Mouse (Mus musculus): Measurements from ENCODE around the gene Popdc3. TPM values are rescaled to one million over a fixed set of nuclear protein-coding genes. Genes with fewer than 3 reads are reported as not detected.

The Popdc3 gene
- polyA plus RNA-seq, 1 experiment from 2014 or later: 0.59 TPM

DNA sequence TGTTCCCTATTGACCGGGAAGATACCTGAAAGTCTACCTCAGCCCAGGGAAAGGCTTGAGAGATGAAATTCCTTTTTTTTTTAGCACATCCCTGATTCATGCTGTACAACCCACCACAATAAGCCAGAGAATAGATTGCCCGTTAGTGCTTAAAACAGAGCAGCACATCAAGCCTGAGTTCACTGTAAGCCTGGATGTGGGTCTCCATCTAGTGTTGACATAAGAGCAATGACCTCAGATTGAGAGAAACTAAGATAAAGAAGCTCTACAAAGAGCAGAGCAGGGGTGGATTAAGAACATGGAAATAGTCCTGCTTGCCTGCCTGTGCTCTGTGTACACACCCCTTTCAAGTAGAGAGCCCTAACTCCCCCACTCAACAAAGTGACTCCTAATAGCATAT, 7.6 kb downstream of the Popdc3 start:
- Histone ChIP-seq H3K4me2 (ENCODE audit: low read depth, low read length) (no peak overlapping the region), H3K36me3 (ENCODE audit: control insufficient read depth, insufficient read depth, low read length) (no peaks in the 10 kb centered on the region), H3K27ac (ENCODE audit: low read length) (no peak overlapping the region), H3K27me3 (replicated peaks; ENCODE audit: control insufficient read depth, insufficient read depth, low read length) (no peaks in the 10 kb centered on the region), H3K9ac (ENCODE audit: low read depth, low read length) (no peak overlapping the region), H3K9me3 (ENCODE audit: control insufficient read depth, low read length) (no peaks in the 10 kb centered on the region), H3K4me3 (ENCODE audit: low read length) (no peak overlapping the region), H3K4me1 (ENCODE audit: control insufficient read depth, insufficient read depth, low read length) (no peaks in the 10 kb centered on the region)
- no peak for ATAC-seq
- 84% methylated on average over 2 of the region's 2 CpGs for WGBS

DNA sequence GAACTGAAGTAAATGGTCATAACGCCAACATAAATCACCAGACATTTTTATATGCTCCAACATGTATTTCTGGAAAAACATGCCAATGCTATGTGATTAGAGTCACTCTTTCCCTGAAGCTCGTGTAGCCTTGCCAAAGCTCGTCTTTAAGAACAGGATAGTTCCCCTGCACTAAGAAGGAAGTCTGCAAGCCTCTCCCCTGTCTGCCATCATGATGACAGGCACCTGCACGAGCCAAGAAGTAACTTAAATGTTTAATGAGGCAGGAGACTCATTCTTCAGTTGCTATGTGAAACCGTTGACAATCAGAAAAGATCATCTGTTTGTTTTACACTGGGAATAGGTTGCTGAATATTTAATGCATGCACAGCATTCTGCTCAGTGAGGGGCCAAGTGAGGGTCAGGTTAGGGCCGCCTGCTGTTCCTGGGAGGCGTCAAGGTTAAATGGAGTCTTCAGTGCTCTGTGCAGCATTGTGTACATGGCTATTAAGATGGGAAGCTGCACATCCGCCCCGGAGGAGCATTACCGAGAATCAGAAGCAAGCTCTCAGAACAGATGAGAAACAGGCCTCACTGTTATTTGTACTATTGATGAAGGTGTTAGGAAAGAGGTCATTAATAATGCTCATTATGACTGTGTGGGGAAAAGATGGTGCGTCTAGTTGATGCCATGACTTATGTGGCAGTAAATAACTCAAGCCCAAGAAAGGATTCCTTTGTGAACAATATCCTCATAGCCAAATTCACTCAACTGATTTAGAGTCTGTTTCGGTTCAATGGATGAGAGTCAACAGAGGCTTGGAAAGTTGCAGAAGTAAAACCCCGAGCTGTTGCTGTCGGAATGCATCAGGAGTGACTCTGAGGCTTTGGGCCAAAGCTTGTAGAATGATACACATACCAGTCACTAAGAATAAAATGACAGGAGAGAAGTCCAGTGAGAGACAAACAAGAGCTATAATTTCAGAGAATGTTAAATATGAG, 15.7 kb downstream of the Popdc3 start:
- no peak for ATAC-seq
- Histone ChIP-seq H3K4me1 (ENCODE audit: control insufficient read depth, insufficient read depth, low read length) (no peaks in the 10 kb centered on the region), H3K27me3 (replicated peaks; ENCODE audit: control insufficient read depth, insufficient read depth, low read length) (no peaks in the 10 kb centered on the region), H3K9me3 (ENCODE audit: control insufficient read depth, low read length) (no peaks in the 10 kb centered on the region), H3K4me3 (ENCODE audit: low read length) (no peak overlapping the region), H3K9ac (ENCODE audit: low read depth, low read length) (no peak overlapping the region), H3K36me3 (ENCODE audit: control insufficient read depth, insufficient read depth, low read length) (no peaks in the 10 kb centered on the region), H3K4me2 (ENCODE audit: low read depth, low read length) (no peak overlapping the region), H3K27ac (ENCODE audit: low read length) (no peak overlapping the region)
- 38% methylated on average over 14 of the region's 14 CpGs for WGBS

GRCm38 (mm10) chr10:45194531-45194930, 16.6 kb downstream of the Popdc3 start:
- no peaks in the 10 kb centered on the region for H3K36me3 ChIP-seq (ENCODE audit: control insufficient read depth, insufficient read depth, low read length)
- no peaks in the 10 kb centered on the region for H3K27me3 ChIP-seq (replicated peaks; ENCODE audit: control insufficient read depth, insufficient read depth, low read length)
- no peak overlapping the region for H3K27ac ChIP-seq (ENCODE audit: low read length)
- ATAC-seq: no peak
- no peaks in the 10 kb centered on the region for H3K4me1 ChIP-seq (ENCODE audit: control insufficient read depth, insufficient read depth, low read length)
- no peaks in the 10 kb centered on the region for H3K9me3 ChIP-seq (ENCODE audit: control insufficient read depth, low read length)
- H3K4me2 ChIP-seq (ENCODE audit: low read depth, low read length): no peak overlapping the region
- H3K4me3 ChIP-seq (ENCODE audit: low read length): no peak overlapping the region
- WGBS: 86% methylated on average over 5 of the region's 5 CpGs
- H3K9ac ChIP-seq (ENCODE audit: low read depth, low read length): no peak overlapping the region

- Histone ChIP-seq H3K9me3 (ENCODE audit: control insufficient read depth, low read length) (no peaks in the 10 kb centered on the region), H3K9ac (ENCODE audit: low read depth, low read length) (no peak overlapping the region), H3K27ac (ENCODE audit: low read length) (no peak overlapping the region), H3K4me2 (ENCODE audit: low read depth, low read length) (no peak overlapping the region), H3K36me3 (ENCODE audit: control insufficient read depth, insufficient read depth, low read length) (no peaks in the 10 kb centered on the region), H3K4me1 (ENCODE audit: control insufficient read depth, insufficient read depth, low read length) (no peaks in the 10 kb centered on the region), H3K27me3 (replicated peaks; ENCODE audit: control insufficient read depth, insufficient read depth, low read length) (no peaks in the 10 kb centered on the region), H3K4me3 (ENCODE audit: low read length) (no peak overlapping the region)
- no peak for ATAC-seq
- 56% methylated on average over 1 of the region's 1 CpGs for WGBS
These were observed 26.7 kb downstream of the Popdc3 start for GRCm38 (mm10) chr10:45204582-45204981.

GRCm38 (mm10) chr10:45210201-45210600, 32.3 kb downstream of the Popdc3 start:
- Histone ChIP-seq H3K36me3 (ENCODE audit: control insufficient read depth, insufficient read depth, low read length) (no peaks in the 10 kb centered on the region), H3K27me3 (replicated peaks; ENCODE audit: control insufficient read depth, insufficient read depth, low read length) (no peaks in the 10 kb centered on the region), H3K27ac (ENCODE audit: low read length) (no peak overlapping the region), H3K4me2 (ENCODE audit: low read depth, low read length) (no peak overlapping the region), H3K9me3 (ENCODE audit: control insufficient read depth, low read length) (no peaks in the 10 kb centered on the region), H3K9ac (ENCODE audit: low read depth, low read length) (no peak overlapping the region), H3K4me3 (ENCODE audit: low read length) (no peak overlapping the region), H3K4me1 (ENCODE audit: control insufficient read depth, insufficient read depth, low read length) (no peaks in the 10 kb centered on the region)
- no peak for ATAC-seq

DNA sequence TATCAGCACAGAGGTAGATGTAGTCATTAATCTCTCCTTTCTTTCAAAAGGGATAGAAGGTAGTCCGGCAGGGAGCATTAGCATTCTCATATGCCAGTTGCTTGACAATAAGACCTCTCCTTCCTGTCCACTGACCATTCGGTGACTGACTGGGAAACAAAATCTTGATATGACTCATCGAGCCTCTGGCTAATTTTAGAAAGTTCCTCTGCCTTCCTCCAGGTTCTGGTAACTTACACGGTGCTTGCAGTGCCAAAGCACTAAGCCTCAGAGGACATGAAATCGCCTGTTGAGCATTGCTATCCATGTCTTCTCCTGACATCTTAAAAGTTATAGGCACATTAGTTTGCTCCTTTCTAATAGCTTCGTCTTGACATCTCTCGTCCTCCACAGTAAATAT, 38.8 kb downstream of the Popdc3 start:
- H3K9me3 ChIP-seq (ENCODE audit: control insufficient read depth, low read length): no peaks in the 10 kb centered on the region
- no peak for ATAC-seq
- no peaks in the 10 kb centered on the region for H3K27me3 ChIP-seq (replicated peaks; ENCODE audit: control insufficient read depth, insufficient read depth, low read length)
- no peak overlapping the region for H3K27ac ChIP-seq (ENCODE audit: low read length)
- no peaks in the 10 kb centered on the region for H3K36me3 ChIP-seq (ENCODE audit: control insufficient read depth, insufficient read depth, low read length)
- no peak overlapping the region for H3K9ac ChIP-seq (ENCODE audit: low read depth, low read length)
- H3K4me1 ChIP-seq (ENCODE audit: control insufficient read depth, insufficient read depth, low read length): no peaks in the 10 kb centered on the region
- no peak overlapping the region for H3K4me3 ChIP-seq (ENCODE audit: low read length)
- 79% methylated on average over 7 of the region's 7 CpGs for WGBS
- no peak overlapping the region for H3K4me2 ChIP-seq (ENCODE audit: low read depth, low read length)

- Histone ChIP-seq H3K9me3 (ENCODE audit: control insufficient read depth, low read length) (no peaks in the 10 kb centered on the region), H3K27me3 (replicated peaks; ENCODE audit: control insufficient read depth, insufficient read depth, low read length) (no peaks in the 10 kb centered on the region), H3K36me3 (ENCODE audit: control insufficient read depth, insufficient read depth, low read length) (no peaks in the 10 kb centered on the region), H3K9ac (ENCODE audit: low read depth, low read length) (no peak overlapping the region), H3K4me1 (ENCODE audit: control insufficient read depth, insufficient read depth, low read length) (no peaks in the 10 kb centered on the region; the same call in 1 of the 2 replicates), H3K4me3 (ENCODE audit: low read length) (no peak overlapping the region), H3K27ac (ENCODE audit: low read length) (no peak overlapping the region), H3K4me2 (ENCODE audit: low read depth, low read length) (no peak overlapping the region)
- WGBS: 21% methylated on average over 4 of the region's 4 CpGs
- ATAC-seq: no peak
These were observed 52.1 kb downstream of the Popdc3 start for GRCm38 (mm10) chr10:45229954-45230353.

- Histone ChIP-seq H3K27ac (ENCODE audit: low read length) (no peak overlapping the region), H3K4me2 (ENCODE audit: low read depth, low read length) (no peak overlapping the region), H3K4me3 (ENCODE audit: low read length) (no peak overlapping the region), H3K36me3 (ENCODE audit: control insufficient read depth, insufficient read depth, low read length) (no peaks in the 10 kb centered on the region), H3K4me1 (ENCODE audit: control insufficient read depth, insufficient read depth, low read length) (no peaks in the 10 kb centered on the region; the same call in 1 of the 2 replicates), H3K27me3 (replicated peaks; ENCODE audit: control insufficient read depth, insufficient read depth, low read length) (no peaks in the 10 kb centered on the region), H3K9ac (ENCODE audit: low read depth, low read length) (no peak overlapping the region), H3K9me3 (ENCODE audit: control insufficient read depth, low read length) (no peaks in the 10 kb centered on the region)
- ATAC-seq: no peak
- WGBS: 81% methylated on average over 6 of the region's 6 CpGs
These were observed 55.5 kb downstream of the Popdc3 start for GRCm38 (mm10) chr10:45233351-45233750.

- no peak overlapping the region for H3K9ac ChIP-seq (ENCODE audit: low read depth, low read length)
- H3K4me2 ChIP-seq (ENCODE audit: low read depth, low read length): no peak overlapping the region
- H3K4me3 ChIP-seq (ENCODE audit: low read length): no peak overlapping the region
- no peaks in the 10 kb centered on the region for H3K36me3 ChIP-seq (ENCODE audit: control insufficient read depth, insufficient read depth, low read length)
- H3K27me3 ChIP-seq (replicated peaks; ENCODE audit: control insufficient read depth, insufficient read depth, low read length): no peaks in the 10 kb centered on the region
- no peaks in the 10 kb centered on the region for H3K4me1 ChIP-seq (ENCODE audit: control insufficient read depth, insufficient read depth, low read length)
- 61% methylated on average over 3 of the region's 3 CpGs for WGBS
- ATAC-seq: no peak
- H3K9me3 ChIP-seq (ENCODE audit: control insufficient read depth, low read length): no peaks in the 10 kb centered on the region
- H3K27ac ChIP-seq (ENCODE audit: low read length): no peak overlapping the region
These were observed 58.4 kb downstream of the Popdc3 start for GRCm38 (mm10) chr10:45236304-45236703.

All from intestine, embryonic 16.5 days (tissue).